Mouse (Mus musculus) limb, embryonic 12.5 days (tissue): Measurements from ENCODE around the gene Aldh3b1. TPM values are rescaled to one million over a fixed set of nuclear protein-coding genes. Genes with fewer than 3 reads are reported as not detected.

ENCODE experiments used
- ATAC-seq: fragments of 200-750 bp; cut with Nextera tagmentation; 2 replicates; pipeline ENCODE4 v1.8.0; 2017; ENCODE audit warnings: low read depth, moderate TSS enrichment; ENCODE audit not compliant: insufficient number of reproducible peaks, insufficient read depth, low FRiP score, low TSS enrichment
- H3K27ac ChIP-seq: fragments of 300-500 bp; sonication (generic); 2 replicates; pipeline ENCODE4 v1.5.1; 2016; ENCODE audit warnings: mild to moderate bottlenecking, moderate library complexity
- H3K27me3 ChIP-seq: fragments of 300-500 bp; sonication (generic); 2 replicates; pipeline ENCODE4 v1.6.1; 2016; ENCODE audit warnings: mild to moderate bottlenecking, moderate library complexity
- H3K36me3 ChIP-seq: fragments of 300-500 bp; sonication (generic); 2 replicates; pipeline ENCODE4 v1.6.1; 2016; ENCODE audit warnings: mild to moderate bottlenecking, moderate library complexity
- H3K4me1 ChIP-seq: fragments of 300-500 bp; sonication (generic); replicated peaks from 2 replicates; pipeline ENCODE4 v1.6.1; 2016
- H3K4me2 ChIP-seq: fragments of 300-500 bp; sonication (generic); 2 replicates; pipeline ENCODE4 v1.6.1; 2016; ENCODE audit warnings: mild to moderate bottlenecking, moderate library complexity
- H3K4me3 ChIP-seq: fragments of 300-500 bp; sonication (generic); replicated peaks from 2 replicates; pipeline ENCODE4 v1.5.1; 2016; ENCODE audit warnings: mild to moderate bottlenecking
- H3K9ac ChIP-seq: fragments of 300-500 bp; sonication (generic); replicated peaks from 2 replicates; pipeline ENCODE4 v1.6.1; 2016; ENCODE audit warnings: mild to moderate bottlenecking, moderate library complexity
- H3K9me3 ChIP-seq: fragments of 300-500 bp; sonication (generic); 2 replicates; pipeline ENCODE4 v1.6.1; 2016; ENCODE audit warnings: mild to moderate bottlenecking, moderate library complexity
- WGBS: fragments of 180-500 bp; shearing (Covaris S2); methylation state at CpG from one replicate; pipeline ENCODE4 v1.1.7; 2016; 5-methylcytosine and 5-hydroxymethylcytosine counted together
- polyA plus RNA-seq: library from polyadenylated mRNA; unstranded; fragments of >200 nt; fragmentation: Nextera tagmentation; extraction: Ambion mirVana; gene quantifications from 2 replicates; pipeline ENCODE4 v1.2.1, GENCODE M21; 2016

Gene Aldh3b1
- polyA plus RNA-seq, 1 experiment from 2014 or later = 0.65 TPM

DNA sequence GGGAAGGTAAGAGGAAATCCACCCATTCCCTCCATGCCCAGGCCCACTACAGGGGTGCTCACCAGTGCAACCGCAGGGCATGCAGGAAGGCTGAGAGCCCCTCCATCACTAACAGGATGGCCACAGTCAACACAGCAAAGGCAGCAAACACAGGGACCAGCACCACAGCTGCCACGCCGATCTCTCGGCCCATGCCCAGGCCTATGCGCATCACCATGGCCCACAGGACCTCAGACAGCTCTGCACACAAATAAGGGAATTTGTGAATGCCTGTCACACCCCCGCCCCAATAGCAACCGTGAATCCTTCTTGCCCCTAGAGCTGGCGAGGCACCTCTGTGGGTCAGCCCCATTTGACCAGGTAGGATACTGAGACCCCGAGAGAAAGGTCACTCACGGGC, 33.4 kb downstream of the Aldh3b1 start:
- no peaks in the 10 kb centered on the region for H3K27me3 ChIP-seq
- H3K4me3 ChIP-seq = no peak overlapping the region
- peaks cover 91% of the 10 kb centered on the region for H3K36me3 ChIP-seq
- H3K9ac ChIP-seq = no peak overlapping the region
- 94% methylated on average over 10 of the region's 10 CpGs for WGBS
- no peaks in the 10 kb centered on the region for H3K4me1 ChIP-seq
- no peaks in the 10 kb centered on the region for H3K9me3 ChIP-seq
- no peak for ATAC-seq
- no peak overlapping the region for H3K27ac ChIP-seq
- H3K4me2 ChIP-seq = no peak overlapping the region

DNA sequence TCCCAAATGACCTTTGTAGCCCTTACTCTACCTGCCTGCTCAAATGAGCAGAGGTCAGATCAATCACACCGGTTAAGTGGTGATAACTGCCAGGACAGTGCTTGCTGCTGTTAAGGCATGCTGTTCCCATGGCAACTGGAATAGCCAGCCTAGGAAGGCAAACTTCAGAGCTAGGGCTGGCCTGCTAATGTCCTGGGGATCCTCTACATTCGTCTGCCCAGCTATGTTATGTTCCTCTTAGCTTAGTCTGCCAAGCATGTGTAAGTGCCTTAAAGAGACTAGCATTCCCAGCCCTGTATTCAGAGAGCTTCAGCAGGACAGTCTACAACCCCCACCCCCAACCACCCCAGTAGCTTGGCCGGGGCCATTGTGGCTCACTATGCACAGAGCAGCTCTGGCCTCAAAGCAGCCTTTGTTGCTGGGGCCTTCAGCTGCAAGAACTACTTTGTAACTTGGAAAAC, 34.4 kb downstream of the Aldh3b1 start:
- H3K27ac ChIP-seq = peak overlapping the region; percentile 45; the same call in 1 of the 2 replicates
- H3K4me3 ChIP-seq = no peak overlapping the region
- H3K36me3 ChIP-seq = peaks cover 98% of the 10 kb centered on the region
- H3K9ac ChIP-seq = no peak overlapping the region
- H3K4me1 ChIP-seq = no peaks in the 10 kb centered on the region
- no peaks in the 10 kb centered on the region for H3K27me3 ChIP-seq
- WGBS = 29% methylated on average over 3 of the region's 3 CpGs
- ATAC-seq = 0 out of 2 replicates have a peak, but pooled peaks have one; percentile 13
- no peaks in the 10 kb centered on the region for H3K9me3 ChIP-seq
- H3K4me2 ChIP-seq = no peak overlapping the region

DNA sequence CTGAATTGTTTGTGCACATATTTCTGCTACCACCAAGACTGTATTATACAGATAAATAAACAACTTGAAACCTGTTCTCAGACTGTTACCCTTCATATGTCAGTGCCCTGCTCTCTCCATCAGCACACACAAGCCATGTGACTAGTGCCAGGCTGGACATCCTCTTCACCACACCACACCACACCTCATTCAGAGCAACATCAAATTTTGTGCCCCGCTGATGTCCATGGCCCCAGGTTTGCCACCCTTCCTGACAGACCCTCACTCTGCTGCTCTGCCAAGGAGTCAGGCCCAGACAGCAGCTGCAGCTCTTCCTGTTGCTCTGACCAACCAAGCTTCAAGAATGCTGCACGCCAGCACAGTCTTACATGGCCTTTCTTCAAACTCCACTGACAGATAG, 35.3 kb downstream of the Aldh3b1 start:
- 90% methylated on average over 2 of the region's 2 CpGs for WGBS
- peaks cover 98% of the 10 kb centered on the region for H3K36me3 ChIP-seq
- no peaks in the 10 kb centered on the region for H3K4me1 ChIP-seq
- H3K27me3 ChIP-seq = no peaks in the 10 kb centered on the region
- no peaks in the 10 kb centered on the region for H3K9me3 ChIP-seq
- no peak overlapping the region for H3K4me2 ChIP-seq
- H3K9ac ChIP-seq = no peak overlapping the region
- no peak overlapping the region for H3K4me3 ChIP-seq
- no peak overlapping the region for H3K27ac ChIP-seq
- no peak for ATAC-seq

DNA sequence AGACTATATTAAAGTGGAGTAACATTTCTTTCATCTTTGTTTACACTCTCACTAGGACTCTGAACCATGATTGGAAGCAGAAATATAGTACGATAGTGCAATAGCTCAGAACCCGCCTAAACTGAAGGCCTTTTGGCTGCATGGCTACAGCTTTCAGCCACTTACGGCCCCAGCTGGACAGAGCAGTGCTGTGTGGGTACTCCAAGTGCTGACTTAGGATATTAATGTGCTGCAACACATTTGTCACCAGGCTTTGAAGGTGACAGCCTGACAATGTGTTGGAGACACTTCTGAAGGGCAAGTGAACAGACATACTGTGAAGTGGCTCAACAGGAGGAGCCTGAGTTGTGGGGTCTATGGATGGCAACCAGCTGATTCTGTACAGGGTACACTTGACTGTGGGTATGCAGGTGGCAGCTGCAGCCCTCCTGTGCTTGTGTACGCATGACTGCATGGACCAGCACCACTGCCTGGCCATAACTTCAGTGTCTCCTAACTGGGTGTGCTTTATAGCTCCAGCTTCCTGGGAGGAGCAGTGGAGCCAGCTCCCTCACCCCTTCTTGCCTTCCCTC, 36.0 kb downstream of the Aldh3b1 start:
- Histone ChIP-seq H3K9ac (no peak overlapping the region), H3K4me1 (no peaks in the 10 kb centered on the region), H3K4me3 (no peak overlapping the region), H3K9me3 (no peaks in the 10 kb centered on the region), H3K36me3 (peaks cover 98% of the 10 kb centered on the region), H3K4me2 (no peak overlapping the region), H3K27me3 (no peaks in the 10 kb centered on the region), H3K27ac (no peak overlapping the region)
- ATAC-seq = no peak
- WGBS = 89% methylated on average over 4 of the region's 4 CpGs

DNA sequence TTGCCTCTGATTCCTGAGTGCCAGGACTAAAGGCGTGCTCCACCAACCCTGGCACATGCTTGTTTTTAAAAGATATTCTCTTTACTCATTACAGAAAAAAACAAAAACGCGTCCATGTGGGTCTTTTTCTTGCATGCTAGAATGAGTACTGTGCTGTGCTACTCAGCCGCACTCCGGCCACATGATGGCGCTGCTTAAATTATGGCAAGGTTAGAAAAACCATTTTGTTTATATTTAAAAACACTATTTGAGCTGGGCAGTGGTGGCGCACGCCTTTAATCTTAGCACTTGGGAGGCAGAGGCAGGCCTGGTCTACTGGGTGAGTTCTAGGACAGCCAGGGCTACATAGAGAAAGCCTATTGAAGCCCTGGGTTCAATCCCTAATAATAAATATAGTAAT, 39.4 kb downstream of the Aldh3b1 start:
- peaks cover 96% of the 10 kb centered on the region for H3K36me3 ChIP-seq
- WGBS = 90% methylated on average over 8 of the region's 8 CpGs

DNA sequence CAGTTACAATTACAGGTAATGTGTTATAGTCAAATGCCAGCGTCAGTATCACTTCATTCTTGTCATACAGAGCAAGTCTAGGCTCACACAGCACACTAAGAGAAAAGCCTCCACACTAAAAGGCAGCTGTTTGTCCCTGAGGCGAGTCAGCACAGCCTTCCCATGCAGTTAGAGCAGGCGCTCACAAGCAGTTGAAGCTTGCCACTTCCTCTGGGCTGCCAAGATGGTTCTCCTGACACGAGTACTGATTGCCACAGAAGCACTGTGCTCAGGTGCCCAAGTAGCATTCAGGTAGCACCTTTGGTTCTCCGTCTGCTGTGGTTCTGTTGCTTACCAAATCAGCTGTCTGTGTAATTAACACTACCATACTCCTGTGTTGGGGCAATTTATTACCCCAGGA, 40.5 kb downstream of the Aldh3b1 start:
- no peaks in the 10 kb centered on the region for H3K4me1 ChIP-seq
- H3K27me3 ChIP-seq = no peaks in the 10 kb centered on the region
- WGBS = 87% methylated on average over 5 of the region's 5 CpGs
- no peak overlapping the region for H3K9ac ChIP-seq
- no peak for ATAC-seq
- H3K9me3 ChIP-seq = no peaks in the 10 kb centered on the region
- H3K36me3 ChIP-seq = peaks cover 89% of the 10 kb centered on the region
- no peak overlapping the region for H3K4me3 ChIP-seq
- H3K4me2 ChIP-seq = no peak overlapping the region
- no peak overlapping the region for H3K27ac ChIP-seq

More for the DNA sequence above, 39.4 kb downstream of the Aldh3b1 start:
- no peaks in the 10 kb centered on the region for H3K9me3 ChIP-seq
- no peak overlapping the region for H3K9ac ChIP-seq
- no peak overlapping the region for H3K4me3 ChIP-seq
- no peak for ATAC-seq
- no peak overlapping the region for H3K4me2 ChIP-seq
- H3K27ac ChIP-seq = no peak overlapping the region
- no peaks in the 10 kb centered on the region for H3K27me3 ChIP-seq
- no peaks in the 10 kb centered on the region for H3K4me1 ChIP-seq

DNA sequence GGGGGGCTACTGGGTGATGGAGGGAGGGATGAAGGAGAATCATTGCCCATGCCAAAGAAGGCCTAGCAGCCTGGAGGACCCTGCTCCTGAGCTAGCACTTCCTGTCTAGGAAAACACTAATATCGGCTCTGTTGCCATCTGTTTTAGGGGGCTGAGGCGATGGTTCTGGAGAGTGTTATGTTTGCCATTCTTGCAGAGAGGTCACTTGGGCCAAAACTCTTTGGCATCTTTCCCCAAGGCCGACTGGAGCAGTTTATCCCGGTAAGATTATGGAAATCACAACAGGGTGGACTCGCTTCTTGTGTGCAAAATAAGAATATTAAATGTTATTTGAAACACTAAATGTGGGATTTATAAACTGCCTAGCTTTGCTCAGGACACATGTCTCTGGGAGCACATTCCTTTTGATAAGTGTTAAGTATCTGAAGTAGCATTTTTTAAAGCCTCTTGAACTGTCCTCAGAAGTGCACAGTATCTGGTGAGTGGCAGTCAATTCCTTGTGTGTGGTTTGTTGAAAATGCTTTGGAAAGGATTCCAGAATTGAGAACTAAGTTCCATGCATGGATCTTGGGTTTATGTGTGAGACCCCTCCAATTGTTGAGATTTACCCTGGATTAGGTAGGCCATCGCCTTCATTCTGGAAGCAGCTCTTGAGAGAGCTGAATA, 45.1 kb downstream of the Aldh3b1 start:
- 75% methylated on average over 6 of the region's 6 CpGs for WGBS
- Histone ChIP-seq H3K27me3 (no peaks in the 10 kb centered on the region), H3K4me2 (no peak overlapping the region), H3K9me3 (no peaks in the 10 kb centered on the region), H3K27ac (no peak overlapping the region), H3K9ac (no peak overlapping the region), H3K36me3 (peaks cover 43% of the 10 kb centered on the region), H3K4me1 (0 out of 2 replicates have a peak, but pooled peaks cover 4% of the 10 kb centered on the region), H3K4me3 (no peak overlapping the region)
- ATAC-seq = no peak

DNA sequence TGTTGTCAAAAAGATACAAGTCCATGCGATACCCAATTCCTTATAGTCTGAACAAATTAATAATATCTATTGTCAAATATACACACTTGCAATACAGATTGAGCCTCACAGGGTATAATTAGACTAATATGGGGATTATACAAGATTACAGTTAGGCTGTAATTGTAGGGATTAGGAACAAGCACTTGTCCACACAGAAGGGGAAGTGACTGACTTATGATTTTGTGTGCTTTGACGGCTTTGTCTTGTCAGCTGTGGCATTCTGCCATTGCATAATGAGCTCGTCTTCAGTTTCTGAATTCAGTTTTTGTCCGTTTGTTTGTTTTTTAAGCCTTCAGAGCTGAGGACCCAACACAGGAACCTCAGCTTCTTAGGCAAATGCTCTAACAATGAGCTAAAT, 47.4 kb downstream of the Aldh3b1 start:
- H3K27ac ChIP-seq = no peak overlapping the region
- no peak for ATAC-seq

DNA sequence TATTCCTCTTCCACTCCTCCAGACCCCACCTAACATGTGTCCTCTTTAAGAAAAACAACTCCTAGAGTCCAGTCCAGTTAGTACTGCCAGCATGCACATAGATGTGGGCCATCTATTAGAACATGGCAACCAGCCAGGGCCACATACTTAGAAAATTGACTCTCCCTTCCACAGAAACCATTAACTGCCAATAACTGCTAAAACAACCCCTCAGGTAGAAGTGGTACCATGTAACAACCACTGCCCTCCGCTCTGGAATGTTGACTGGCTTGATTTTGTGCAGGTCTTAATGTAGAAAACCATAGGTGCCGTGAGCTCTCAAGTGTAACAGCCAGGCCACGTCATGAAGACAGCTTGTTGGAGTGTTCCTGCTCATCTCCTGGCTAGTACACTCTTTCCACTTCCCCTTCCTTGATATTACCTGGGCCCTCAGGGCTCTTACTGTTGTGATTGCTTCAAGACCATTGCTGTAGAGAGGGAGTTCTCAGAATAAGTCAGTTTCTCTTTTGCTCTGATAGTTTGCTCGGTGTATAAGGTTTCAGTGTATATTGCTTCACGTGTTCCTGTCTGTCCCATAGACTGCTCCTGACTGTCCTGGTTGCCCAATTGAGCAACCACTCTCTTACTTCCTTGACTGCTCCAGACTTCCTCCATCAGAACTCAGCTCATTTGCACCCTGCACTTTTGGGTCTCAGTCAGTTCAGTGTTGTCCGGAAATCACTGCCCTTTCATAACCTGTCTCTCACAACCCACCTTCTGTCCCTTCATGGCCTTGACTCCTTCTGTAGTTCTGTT, 49.4 kb downstream of the Aldh3b1 start:
- H3K27me3 ChIP-seq = no peaks in the 10 kb centered on the region
- no peak overlapping the region for H3K27ac ChIP-seq
- ATAC-seq = no peak
- no peak overlapping the region for H3K4me2 ChIP-seq
- 85% methylated on average over 6 of the region's 6 CpGs for WGBS
- peaks cover 7% of the 10 kb centered on the region; the same call in 1 of the 2 replicates for H3K4me1 ChIP-seq
- peaks cover 22% of the 10 kb centered on the region for H3K36me3 ChIP-seq
- H3K4me3 ChIP-seq = no peak overlapping the region
- H3K9me3 ChIP-seq = no peaks in the 10 kb centered on the region
- no peak overlapping the region for H3K9ac ChIP-seq

More for the DNA sequence above, 47.4 kb downstream of the Aldh3b1 start:
- Histone ChIP-seq H3K36me3 (peaks cover 27% of the 10 kb centered on the region), H3K4me1 (0 out of 2 replicates have a peak, but pooled peaks cover 4% of the 10 kb centered on the region), H3K27me3 (no peaks in the 10 kb centered on the region), H3K4me2 (no peak overlapping the region), H3K4me3 (no peak overlapping the region), H3K9ac (no peak overlapping the region), H3K9me3 (no peaks in the 10 kb centered on the region)
- WGBS = 90% methylated on average over 4 of the region's 4 CpGs

DNA sequence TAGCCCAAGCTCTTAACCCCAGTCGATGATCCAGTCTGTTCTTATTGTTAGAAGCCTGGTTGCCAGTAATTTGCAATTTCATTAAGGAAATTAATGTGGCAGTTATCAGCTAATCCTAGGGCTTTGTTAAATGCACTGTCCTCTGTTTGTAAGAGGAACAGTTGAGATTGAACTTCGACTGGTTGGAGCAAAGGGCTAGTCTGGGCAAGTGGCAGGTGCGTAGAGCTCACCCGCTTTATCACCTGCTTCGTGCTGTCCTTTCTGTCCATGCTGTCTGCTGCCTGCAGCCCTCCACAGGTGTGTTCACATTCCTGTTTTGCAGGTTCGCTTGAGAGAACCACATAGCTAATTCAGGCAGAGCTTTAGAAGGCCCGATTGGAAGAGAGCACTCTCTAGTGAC, 54.6 kb downstream of the Aldh3b1 start:
- Histone ChIP-seq H3K9me3 (no peaks in the 10 kb centered on the region), H3K4me2 (no peak overlapping the region), H3K4me1 (peaks cover 18% of the 10 kb centered on the region), H3K36me3 (peaks cover 18% of the 10 kb centered on the region), H3K9ac (no peak overlapping the region), H3K4me3 (no peak overlapping the region), H3K27ac (no peak overlapping the region), H3K27me3 (no peaks in the 10 kb centered on the region)
- no peak for ATAC-seq
- 76% methylated on average over 7 of the region's 7 CpGs for WGBS

DNA sequence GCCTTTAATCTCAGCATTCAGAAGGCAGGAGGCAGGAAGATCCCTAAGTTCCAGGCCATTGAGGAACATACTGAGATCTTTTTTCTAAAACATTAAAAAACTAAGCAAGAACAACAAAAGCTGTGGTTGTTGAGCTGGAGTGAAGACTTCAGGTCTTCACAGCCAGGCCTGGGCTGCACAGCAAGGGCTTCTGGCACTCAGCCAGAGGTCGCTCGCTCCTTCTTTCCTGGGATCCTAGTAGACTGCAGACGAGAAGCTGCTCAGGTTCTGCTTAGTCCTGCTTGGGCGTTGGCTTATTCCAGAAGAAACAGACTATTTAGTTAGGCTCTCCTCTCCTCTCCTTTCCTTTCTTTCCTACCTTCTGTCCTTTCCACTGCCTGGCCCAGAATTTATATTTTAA, 57.2 kb downstream of the Aldh3b1 start:
- no peaks in the 10 kb centered on the region for H3K27me3 ChIP-seq

More for the DNA sequence above, 57.2 kb downstream of the Aldh3b1 start:
- no peak for ATAC-seq
- Histone ChIP-seq H3K36me3 (peaks cover 16% of the 10 kb centered on the region), H3K4me2 (no peak overlapping the region), H3K4me3 (no peak overlapping the region), H3K4me1 (peaks cover 16% of the 10 kb centered on the region), H3K27ac (no peak overlapping the region), H3K9ac (no peak overlapping the region), H3K9me3 (no peaks in the 10 kb centered on the region)
- WGBS = 76% methylated on average over 4 of the region's 4 CpGs
